Mouse (Mus musculus): ENCODE measurements around the gene Gm37240.
A peak's percentile ranks its signal among the peaks of the same experiment; 100 is the strongest.
"Not testable (repeated sequence)": the region's sequence is repeated elsewhere in the genome, so short reads cannot be mapped to it uniquely, and the experiment has no call there.

Gene Gm37240

GRCm38 (mm10) chr3:85887239-85887827, at the start of gene Gm37240, which contains the start of gene Glt28d2:
Gene Gm37240, minus strand, starts transcription at chr3:85887518.
Gene Glt28d2, minus strand, starts transcription at chr3:85887516.
- DNase-seq (ENCODE audit: low spot score): peak; percentile 91

GRCm38 (mm10) chr3:85933586-85933985, 46.3 kb upstream of the Gm37240 start:
- no peak for DNase-seq (ENCODE audit: low spot score)

- no peak for DNase-seq (ENCODE audit: low spot score)
Observed at GRCm38 (mm10) chr3:85931859-85932258, 44.5 kb upstream of the Gm37240 start.

- no peak for DNase-seq (ENCODE audit: low spot score)
Observed at GRCm38 (mm10) chr3:85930671-85931255, 43.4 kb upstream of the Gm37240 start.

GRCm38 (mm10) chr3:85929711-85930110, 42.4 kb upstream of the Gm37240 start:
- DNase-seq (ENCODE audit: low spot score): no peak

- DNase-seq (ENCODE audit: low spot score): no peak
Observed at GRCm38 (mm10) chr3:85928140-85928611, 40.9 kb upstream of the Gm37240 start.

- no peak for DNase-seq (ENCODE audit: low spot score)
Observed at GRCm38 (mm10) chr3:85927296-85927695, 40.0 kb upstream of the Gm37240 start.

GRCm38 (mm10) chr3:85923954-85924945, 36.9 kb upstream of the Gm37240 start:
- DNase-seq (ENCODE audit: low spot score): peak; percentile 77

- no peak for DNase-seq (ENCODE audit: low spot score)
Observed at GRCm38 (mm10) chr3:85923343-85923742, 36.0 kb upstream of the Gm37240 start.

- DNase-seq (ENCODE audit: low spot score): peak; percentile 40
Observed at GRCm38 (mm10) chr3:85922331-85922730, 35.0 kb upstream of the Gm37240 start.

- not testable (repeated sequence) for DNase-seq (ENCODE audit: low spot score)
Observed at GRCm38 (mm10) chr3:85920671-85921070, 33.4 kb upstream of the Gm37240 start.

- no peak for DNase-seq (ENCODE audit: low spot score)
Observed at GRCm38 (mm10) chr3:85917600-85917999, 30.3 kb upstream of the Gm37240 start.

- DNase-seq (ENCODE audit: low spot score): no peak
Observed at GRCm38 (mm10) chr3:85914806-85915205, 27.5 kb upstream of the Gm37240 start.

- DNase-seq (ENCODE audit: low spot score): peak; percentile 57
Observed at GRCm38 (mm10) chr3:85907136-85907535, 19.8 kb upstream of the Gm37240 start.

- no peak for DNase-seq (ENCODE audit: low spot score)
Observed at GRCm38 (mm10) chr3:85904371-85904770, 17.1 kb upstream of the Gm37240 start.

GRCm38 (mm10) chr3:85895020-85895419, 7.7 kb upstream of the Gm37240 start:
- DNase-seq (ENCODE audit: low spot score): no peak

- DNase-seq (ENCODE audit: low spot score): no peak
Observed at GRCm38 (mm10) chr3:85891571-85891970, 4.3 kb upstream of the Gm37240 start.

- peak; percentile 25 for DNase-seq (ENCODE audit: low spot score)
Observed at GRCm38 (mm10) chr3:85888221-85888671, 928 bp upstream of the Gm37240 start.

- peak; percentile 13 for DNase-seq (ENCODE audit: low spot score)
Observed at GRCm38 (mm10) chr3:85886636-85887238, 581 bp downstream of the Gm37240 start.

GRCm38 (mm10) chr3:85885906-85886305, 1.4 kb downstream of the Gm37240 start:
- DNase-seq (ENCODE audit: low spot score): no peak

GRCm38 (mm10) chr3:85880687-85881086, 6.6 kb downstream of the Gm37240 start:
- DNase-seq (ENCODE audit: low spot score): no peak

GRCm38 (mm10) chr3:85880068-85880467, 7.2 kb downstream of the Gm37240 start:
- DNase-seq (ENCODE audit: low spot score): no peak

Measured in testis, postnatal 14 days (tissue).